Mouse (Mus musculus) heart, embryonic 12.5 days (tissue): ENCODE measurements around the gene Rps6kb2. TPM values are rescaled to one million over a fixed set of nuclear protein-coding genes. Genes with fewer than 3 reads are reported as not detected.

ENCODE experiments used
- ATAC-seq: fragments of 200-750 bp; cut with Nextera tagmentation; 2 replicates; pipeline ENCODE4 v1.8.0; 2017; ENCODE audit warnings: moderate TSS enrichment, moderate library complexity; ENCODE audit not compliant: insufficient number of reproducible peaks, low FRiP score
- H3K27ac ChIP-seq: fragments of 300-500 bp; sonication (generic); 2 replicates; pipeline ENCODE4 v1.5.1; 2016; ENCODE audit warnings: mild to moderate bottlenecking, moderate library complexity; ENCODE audit not compliant: poor library complexity, severe bottlenecking
- H3K27me3 ChIP-seq: fragments of 300-500 bp; sonication (generic); replicated peaks from 2 replicates; pipeline ENCODE4 v1.6.1; 2016; ENCODE audit warnings: mild to moderate bottlenecking, moderate library complexity
- H3K36me3 ChIP-seq: fragments of 300-500 bp; sonication (generic); 2 replicates; pipeline ENCODE4 v1.6.1; 2016; ENCODE audit warnings: mild to moderate bottlenecking, moderate library complexity
- H3K4me1 ChIP-seq: fragments of 300-500 bp; sonication (generic); replicated peaks from 2 replicates; pipeline ENCODE4 v1.6.1; 2016; ENCODE audit warnings: mild to moderate bottlenecking
- H3K4me2 ChIP-seq: fragments of 300-500 bp; sonication (generic); 2 replicates; pipeline ENCODE4 v1.6.1; 2016; ENCODE audit warnings: mild to moderate bottlenecking, moderate library complexity
- H3K4me3 ChIP-seq: fragments of 300-500 bp; sonication (generic); 2 replicates; pipeline ENCODE4 v1.5.1; 2016; ENCODE audit warnings: mild to moderate bottlenecking
- H3K9ac ChIP-seq: fragments of 300-500 bp; sonication (generic); 2 replicates; pipeline ENCODE4 v1.6.1; 2016; ENCODE audit warnings: mild to moderate bottlenecking, moderate library complexity
- H3K9me3 ChIP-seq: fragments of 300-500 bp; sonication (generic); replicated peaks from 2 replicates; pipeline ENCODE4 v1.6.1; 2016; ENCODE audit warnings: mild to moderate bottlenecking, moderate library complexity
- WGBS: fragments of 180-500 bp; shearing (Covaris S2); methylation state at CpG from one replicate; pipeline ENCODE4 v1.1.7; 2016; 5-methylcytosine and 5-hydroxymethylcytosine counted together
- polyA plus RNA-seq: library from polyadenylated mRNA; unstranded; fragments of >200 nt; fragmentation: Nextera tagmentation; extraction: Ambion mirVana; gene quantifications from 2 replicates; pipeline ENCODE4 v1.2.1, GENCODE M21; 2016

The Rps6kb2 gene
- polyA plus RNA-seq, 1 experiment from 2014 or later = 55.7 TPM

DNA sequence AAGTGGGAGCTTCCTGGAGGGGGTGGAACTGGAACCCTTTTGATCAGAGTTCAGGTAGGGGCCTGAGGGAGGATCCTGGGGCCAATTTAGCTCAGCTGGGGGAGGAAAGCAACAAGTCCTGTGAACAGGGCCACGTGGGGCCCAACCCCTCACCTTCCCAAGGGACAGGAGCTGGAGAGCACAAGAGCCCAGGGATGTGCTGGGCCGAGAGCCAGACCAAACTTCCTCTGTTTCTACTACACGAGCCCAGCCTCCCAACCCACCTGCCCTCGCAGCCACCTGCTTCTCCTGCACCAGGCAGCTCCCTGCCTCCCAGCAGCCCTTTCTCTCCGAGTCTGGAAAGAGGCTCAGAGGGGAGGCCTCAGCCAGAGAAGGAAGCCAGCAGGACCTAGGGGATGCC lies 33.4 kb upstream of the Rps6kb2 start:
- Histone ChIP-seq H3K9ac (peak overlapping the region; percentile 42; the same call in 1 of the 2 replicates), H3K4me1 (peaks cover 45% of the 10 kb centered on the region), H3K4me2 (no peak overlapping the region), H3K4me3 (no peak overlapping the region), H3K36me3 (peaks cover 73% of the 10 kb centered on the region), H3K27me3 (no peaks in the 10 kb centered on the region), H3K27ac (no peak overlapping the region), H3K9me3 (no peaks in the 10 kb centered on the region)
- 37% methylated on average over 5 of the region's 5 CpGs for WGBS
- no peak for ATAC-seq

DNA sequence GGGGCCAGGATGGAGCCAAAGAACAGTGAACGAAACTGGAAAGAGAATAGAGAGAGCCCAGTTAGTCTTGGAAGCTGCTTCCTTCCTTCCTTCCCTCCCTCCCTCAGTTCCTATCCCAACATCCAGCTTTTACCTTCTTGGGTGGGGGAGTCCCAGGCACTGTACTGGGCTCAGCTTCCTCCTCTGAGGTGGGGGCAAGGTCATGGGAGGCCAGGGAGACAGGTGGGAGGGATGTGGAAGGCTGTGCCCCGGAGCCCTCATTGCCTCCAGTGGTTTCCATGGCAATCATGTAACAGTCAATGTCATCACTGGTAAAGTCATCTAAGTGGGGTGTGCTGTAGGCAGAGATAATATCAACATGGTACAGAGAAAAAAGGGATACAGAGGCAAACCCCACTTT lies 32.9 kb upstream of the Rps6kb2 start:
- ATAC-seq = no peak
- Histone ChIP-seq H3K9ac (no peak overlapping the region), H3K4me2 (no peak overlapping the region), H3K27me3 (no peaks in the 10 kb centered on the region), H3K36me3 (peaks cover 73% of the 10 kb centered on the region), H3K4me3 (no peak overlapping the region), H3K9me3 (no peaks in the 10 kb centered on the region), H3K27ac (no peak overlapping the region), H3K4me1 (peaks cover 50% of the 10 kb centered on the region)
- WGBS = 60% methylated on average over 2 of the region's 2 CpGs

DNA sequence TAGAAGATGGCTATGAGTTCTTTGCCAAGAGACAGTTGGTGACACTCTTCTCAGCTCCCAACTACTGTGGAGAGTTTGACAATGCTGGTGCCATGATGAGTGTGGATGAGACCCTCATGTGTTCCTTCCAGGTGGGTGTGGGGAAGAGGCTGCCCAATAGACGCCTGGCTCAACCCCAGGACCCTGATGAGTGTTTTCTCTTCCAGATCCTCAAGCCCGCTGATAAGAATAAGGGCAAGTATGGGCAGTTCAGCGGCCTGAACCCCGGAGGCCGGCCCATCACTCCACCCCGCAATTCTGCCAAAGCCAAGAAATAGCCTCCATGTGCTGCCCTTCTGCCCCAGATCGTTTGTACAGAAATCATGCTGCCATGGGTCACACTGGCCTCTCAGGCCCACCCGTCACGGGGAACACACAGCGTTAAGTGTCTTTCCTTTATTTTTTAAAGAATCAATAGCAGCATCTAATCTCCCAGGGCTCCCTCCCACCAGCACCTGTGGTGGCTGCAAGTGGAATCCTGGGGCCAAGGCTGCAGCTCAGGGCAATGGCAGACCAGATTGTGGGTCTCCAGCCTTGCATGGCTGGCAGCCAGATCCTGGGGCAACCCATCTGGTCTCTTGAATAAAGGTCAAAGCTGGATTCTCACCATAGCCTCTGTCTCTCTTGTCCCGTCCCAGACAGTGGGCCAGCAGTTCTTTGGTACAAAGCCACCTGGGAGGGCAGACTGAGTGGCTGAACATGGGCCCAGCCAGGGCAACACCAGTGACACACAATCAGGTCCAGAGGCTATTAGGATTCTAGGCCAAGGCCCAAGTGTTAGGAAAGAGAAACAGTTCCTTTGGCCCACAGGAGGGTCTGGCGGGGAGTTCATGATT lies 31.9 kb upstream of the Rps6kb2 start:
- H3K27me3 ChIP-seq = no peaks in the 10 kb centered on the region
- H3K4me3 ChIP-seq = no peak overlapping the region
- H3K9me3 ChIP-seq = no peaks in the 10 kb centered on the region
- ATAC-seq = no peak
- H3K27ac ChIP-seq = no peak overlapping the region
- 71% methylated on average over 12 of the region's 12 CpGs for WGBS
- peaks cover 45% of the 10 kb centered on the region for H3K4me1 ChIP-seq
- H3K9ac ChIP-seq = 0 out of 2 replicates have a peak overlapping the region, but pooled peaks have one; percentile 14
- H3K36me3 ChIP-seq = peaks cover 67% of the 10 kb centered on the region
- H3K4me2 ChIP-seq = no peak overlapping the region

DNA sequence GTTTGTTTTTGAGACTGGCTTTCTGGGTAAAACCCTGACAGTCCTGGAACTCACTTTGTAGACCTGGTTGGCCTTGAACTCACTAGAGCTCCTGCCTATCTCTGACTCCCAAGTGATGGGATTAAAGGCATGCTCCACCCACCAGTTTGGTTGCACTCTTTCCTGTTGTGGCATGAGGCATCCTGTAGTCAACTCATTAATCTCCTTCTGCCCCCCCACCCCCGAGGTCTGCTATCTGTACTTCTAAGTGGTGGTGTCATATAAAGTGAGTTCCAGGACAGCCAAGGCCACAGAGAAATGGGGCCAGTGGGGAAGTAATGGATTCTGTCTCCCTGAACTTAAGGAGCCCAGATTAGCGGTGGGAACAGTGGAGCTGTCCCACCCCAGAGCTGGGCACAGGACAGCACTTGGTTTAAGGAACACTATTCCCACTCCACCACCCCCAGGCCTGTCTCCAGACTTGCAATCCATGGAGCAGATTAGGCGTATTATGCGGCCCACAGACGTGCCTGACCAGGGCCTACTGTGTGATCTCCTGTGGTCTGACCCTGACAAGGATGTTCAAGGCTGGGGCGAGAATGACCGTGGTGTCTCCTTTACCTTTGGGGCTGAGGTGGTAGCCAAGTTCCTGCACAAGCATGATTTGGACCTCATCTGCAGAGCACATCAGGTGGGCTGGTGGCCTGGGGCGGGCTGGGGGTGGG lies 31.0 kb upstream of the Rps6kb2 start:
- WGBS = 73% methylated on average over 8 of the region's 8 CpGs
- Histone ChIP-seq H3K27ac (no peak overlapping the region), H3K27me3 (no peaks in the 10 kb centered on the region), H3K4me3 (no peak overlapping the region), H3K9ac (peak overlapping the region; percentile 92; the same call in 1 of the 2 replicates), H3K9me3 (no peaks in the 10 kb centered on the region), H3K4me1 (peaks cover 42% of the 10 kb centered on the region), H3K36me3 (peaks cover 60% of the 10 kb centered on the region), H3K4me2 (0 out of 2 replicates have a peak overlapping the region, but pooled peaks have one; percentile 86)
- no peak for ATAC-seq

DNA sequence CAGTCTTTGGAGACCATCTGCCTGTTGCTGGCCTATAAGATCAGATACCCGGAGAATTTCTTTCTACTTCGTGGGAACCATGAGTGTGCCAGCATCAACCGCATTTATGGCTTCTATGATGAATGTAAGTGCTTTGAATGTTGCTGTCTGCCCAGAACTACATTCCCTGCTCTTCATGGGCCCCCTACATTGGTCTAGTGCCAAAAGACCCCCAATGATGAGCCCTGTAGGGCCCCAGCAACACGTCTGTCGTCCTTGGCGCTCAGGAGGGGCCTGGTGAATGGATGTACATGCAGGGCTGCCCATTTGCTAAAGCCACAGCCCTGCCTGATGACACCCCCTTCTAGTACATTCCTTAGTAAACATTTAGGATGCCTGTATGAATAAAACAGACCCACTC lies 30.0 kb upstream of the Rps6kb2 start:
- no peaks in the 10 kb centered on the region for H3K9me3 ChIP-seq
- no peaks in the 10 kb centered on the region for H3K27me3 ChIP-seq
- no peak for ATAC-seq
- H3K27ac ChIP-seq = peak overlapping the region; percentile 88; the same call in 1 of the 2 replicates
- peaks cover 50% of the 10 kb centered on the region for H3K36me3 ChIP-seq
- 54% methylated on average over 6 of the region's 6 CpGs for WGBS
- peaks cover 43% of the 10 kb centered on the region for H3K4me1 ChIP-seq
- peak overlapping the region; percentile 86 for H3K4me2 ChIP-seq
- H3K9ac ChIP-seq = peak overlapping the region; percentile 92
- H3K4me3 ChIP-seq = peak overlapping the region; percentile 74

DNA sequence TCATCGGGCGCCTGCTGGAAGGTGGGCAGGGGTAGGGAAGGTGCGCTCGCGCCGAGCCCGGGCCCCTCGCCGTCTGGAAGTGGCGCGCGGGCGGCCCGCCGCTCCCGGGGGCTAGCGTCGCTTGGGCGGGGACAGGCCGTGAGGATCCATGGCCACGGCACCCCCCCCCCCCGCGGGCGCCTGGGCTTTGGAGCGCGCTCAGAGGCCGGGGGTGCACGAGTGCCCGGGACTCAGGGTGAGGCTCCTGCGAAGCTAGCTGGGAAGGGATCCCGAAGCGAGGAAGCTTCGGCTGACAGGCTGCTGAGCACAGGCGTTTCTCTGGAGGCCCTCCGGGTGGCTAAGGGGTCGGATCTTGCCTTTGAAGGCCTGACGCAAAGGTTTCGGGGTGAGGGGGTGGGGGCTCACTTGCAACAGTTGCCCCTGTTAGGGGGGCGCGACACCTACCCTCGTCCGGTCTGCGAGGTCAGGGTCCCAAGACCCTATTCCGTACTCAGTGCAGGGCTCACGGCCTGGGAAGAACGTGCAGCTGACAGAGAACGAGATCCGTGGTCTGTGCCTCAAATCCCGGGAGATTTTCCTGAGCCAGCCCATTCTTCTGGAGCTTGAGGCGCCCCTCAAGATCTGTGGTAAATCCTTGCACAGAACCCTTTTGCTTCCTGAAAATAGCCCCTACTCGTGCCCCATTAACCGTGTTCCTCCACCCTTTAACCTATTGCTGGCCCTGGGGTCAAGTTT lies 29.3 kb upstream of the Rps6kb2 start:
- WGBS = under 1% methylated on average over 51 of the region's 52 CpGs
- Histone ChIP-seq H3K36me3 (peaks cover 44% of the 10 kb centered on the region), H3K27me3 (no peaks in the 10 kb centered on the region), H3K9ac (peak overlapping the region; percentile 92), H3K9me3 (no peaks in the 10 kb centered on the region), H3K27ac (peak overlapping the region; percentile 88), H3K4me3 (peak overlapping the region; percentile 74), H3K4me1 (peaks cover 50% of the 10 kb centered on the region), H3K4me2 (peak overlapping the region; percentile 86)
- peak; percentile 69 for ATAC-seq

DNA sequence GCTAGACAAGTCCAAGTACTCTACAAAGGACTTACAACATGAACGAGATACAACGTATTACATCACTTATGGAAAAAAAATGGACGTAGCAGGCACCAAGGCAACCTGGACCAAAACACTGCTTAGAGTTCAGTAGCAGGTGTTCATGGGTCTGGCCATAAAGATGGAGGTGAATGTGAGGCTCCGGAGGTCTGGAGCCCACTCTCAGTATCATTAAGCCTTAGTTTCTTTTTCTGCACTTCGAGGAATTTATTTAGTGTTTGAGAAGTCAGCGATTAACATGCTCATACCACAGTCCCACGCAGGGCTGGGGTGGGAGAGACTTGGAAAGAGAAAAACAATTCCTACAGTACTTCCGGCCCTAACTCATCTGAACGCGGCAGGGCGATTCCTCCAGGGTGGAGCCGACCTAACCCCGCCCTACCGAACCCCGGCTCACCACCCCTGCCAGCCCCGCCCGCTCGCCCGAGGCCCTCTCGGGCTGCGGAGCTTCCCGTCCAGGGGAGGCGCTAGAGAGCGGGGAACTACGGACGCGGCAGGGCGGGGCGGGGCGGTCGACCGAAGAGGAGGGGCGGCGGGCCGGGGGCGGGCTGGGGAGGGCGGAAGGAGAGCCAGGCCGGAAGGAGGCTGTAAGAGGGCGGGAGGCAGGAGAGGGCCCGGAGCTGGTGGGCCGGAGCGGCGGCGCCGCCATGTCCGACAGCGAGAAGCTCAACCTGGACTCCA lies 28.5 kb upstream of the Rps6kb2 start, which contains the start of gene Ppp1ca:
Ppp1ca (plus strand) TSS at position 538 of the 723 bp plus-strand sequence.
- WGBS = 6% methylated on average over 36 of the region's 47 CpGs
- peak within 1 kb of the TSS; percentile 88 for H3K27ac ChIP-seq
- H3K4me2 ChIP-seq = peak within 1 kb of the TSS; percentile 86
- peak within 1 kb of the TSS; percentile 74 for H3K4me3 ChIP-seq
- H3K9me3 ChIP-seq = no peaks in the 10 kb centered on the region
- H3K9ac ChIP-seq = peak within 1 kb of the TSS; percentile 92
- H3K4me1 ChIP-seq = peaks cover 53% of the 10 kb centered on the region
- peak; percentile 93 for ATAC-seq
- peaks cover 36% of the 10 kb centered on the region for H3K36me3 ChIP-seq
- H3K27me3 ChIP-seq = no peaks in the 10 kb centered on the region

DNA sequence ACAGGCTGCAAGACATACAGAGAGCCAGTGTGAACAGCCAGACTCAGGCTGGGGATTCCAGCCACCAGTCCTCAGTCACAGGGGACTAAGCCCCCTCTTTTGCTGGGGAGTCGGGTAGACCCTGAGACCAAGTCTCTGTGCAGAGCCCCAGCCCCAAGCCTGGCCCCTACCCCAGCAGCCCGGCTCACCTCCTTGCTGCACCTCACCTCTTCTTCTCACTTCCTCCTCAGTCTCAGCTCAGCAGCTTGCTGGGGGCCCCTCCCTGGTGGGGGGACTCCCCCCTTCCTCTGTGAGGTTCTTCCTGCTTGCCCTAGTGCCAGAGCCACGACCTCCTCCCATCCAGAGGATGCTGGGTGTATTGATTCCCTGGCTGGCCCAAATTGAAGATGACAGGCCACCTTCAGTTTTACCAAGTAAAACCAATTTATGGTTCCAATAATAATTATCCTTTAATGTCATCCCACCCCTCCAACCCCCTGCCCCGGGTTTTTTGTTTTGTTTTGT lies 27.7 kb upstream of the Rps6kb2 start, which contains the start of gene Tbc1d10c:
Tbc1d10c (minus strand) TSS at position 454 of the 504 bp plus-strand sequence.
- Histone ChIP-seq H3K36me3 (peaks cover 28% of the 10 kb centered on the region), H3K9me3 (no peaks in the 10 kb centered on the region), H3K4me2 (peak within 1 kb of the TSS; percentile 86), H3K27me3 (no peaks in the 10 kb centered on the region), H3K27ac (peak within 1 kb of the TSS; percentile 88), H3K9ac (peak within 1 kb of the TSS; percentile 92), H3K4me3 (peak within 1 kb of the TSS; percentile 74), H3K4me1 (peaks cover 51% of the 10 kb centered on the region)
- 52% methylated on average over 4 of the region's 4 CpGs for WGBS
- ATAC-seq = no peak

DNA sequence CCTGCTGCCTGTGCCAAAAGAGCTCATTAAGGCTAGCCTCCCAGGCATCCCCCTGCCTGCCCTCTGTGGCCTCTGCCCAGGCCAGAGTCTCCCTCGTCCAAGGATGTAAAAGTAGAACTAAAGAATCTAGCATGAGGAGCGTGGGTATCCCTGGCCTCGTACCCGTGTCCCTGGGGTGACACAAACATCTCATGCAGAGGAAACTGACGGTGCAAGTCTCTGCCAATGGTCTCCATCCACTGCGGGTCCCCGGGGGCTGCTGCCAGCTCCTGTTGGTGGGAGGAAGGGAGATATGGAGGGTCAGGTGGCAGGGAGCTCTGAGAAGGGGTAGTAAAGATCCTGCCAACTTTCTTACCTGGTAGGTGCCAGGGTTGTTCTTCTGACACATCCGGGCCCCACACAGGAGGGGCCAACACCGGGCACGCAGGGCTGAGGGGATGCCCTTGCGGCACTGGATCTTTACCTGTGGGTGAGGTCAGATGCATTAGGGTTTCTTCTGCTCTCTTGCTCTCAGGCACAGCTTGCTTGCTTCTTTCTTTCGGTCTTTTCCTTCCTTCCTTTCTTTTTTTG lies 26.0 kb upstream of the Rps6kb2 start:
- Histone ChIP-seq H3K27me3 (no peaks in the 10 kb centered on the region), H3K9ac (no peak overlapping the region), H3K27ac (no peak overlapping the region), H3K9me3 (no peaks in the 10 kb centered on the region), H3K4me3 (no peak overlapping the region), H3K36me3 (peaks cover 11% of the 10 kb centered on the region), H3K4me1 (peaks cover 62% of the 10 kb centered on the region), H3K4me2 (no peak overlapping the region)
- 86% methylated on average over 12 of the region's 12 CpGs for WGBS
- no peak for ATAC-seq

DNA sequence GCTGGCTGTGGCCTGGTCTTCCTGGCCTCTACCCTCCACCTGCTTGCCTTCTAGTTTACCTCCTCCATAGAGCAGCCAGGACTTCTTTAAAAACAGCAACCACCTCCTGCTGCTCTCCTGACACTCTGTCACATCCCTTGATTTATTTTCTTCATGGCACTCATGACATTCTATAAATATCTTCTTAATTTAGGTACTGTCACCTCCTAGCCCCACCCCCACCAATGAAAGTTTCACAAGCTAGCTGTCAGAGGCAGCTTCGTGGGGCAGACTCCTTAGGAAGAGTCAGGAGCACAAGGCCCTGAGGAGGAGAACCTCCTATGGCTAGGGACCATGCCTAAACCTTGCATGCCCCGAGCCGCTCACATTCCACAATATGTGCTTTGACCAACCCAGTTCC lies 24.1 kb upstream of the Rps6kb2 start:
- Histone ChIP-seq H3K36me3 (no peaks in the 10 kb centered on the region), H3K9ac (peak overlapping the region; percentile 28; the same call in 1 of the 2 replicates), H3K4me2 (no peak overlapping the region), H3K4me3 (no peak overlapping the region), H3K27me3 (no peaks in the 10 kb centered on the region), H3K9me3 (no peaks in the 10 kb centered on the region), H3K27ac (no peak overlapping the region), H3K4me1 (peaks cover 48% of the 10 kb centered on the region)
- ATAC-seq = no peak
- WGBS = 60% methylated on average over 3 of the region's 3 CpGs
